Mouse (Mus musculus) CH12.LX (cell line): ENCODE measurements at regions not wholly inside any gene's neighbourhood (a gene's known extent, or its start where the extent isn't known, plus 50 kb on each side); places are given as distances from the start of the nearest gene placed in this dataset.

ENCODE experiments used
- CTCF ChIP-seq, 2 experiments: IDR thresholded peaks in 1 of 2; conservative IDR thresholded peaks in 1 of 2; 2 replicates each; pipeline ENCODE4 v1.5.1; 2011 to 2012; ENCODE audit warnings: low read depth in 2 of 2, low read length in 2 of 2, improper control_type of control experiment in 1 of 2, inconsistent platforms in 1 of 2, mild to moderate bottlenecking in 1 of 2, moderate library complexity in 1 of 2
- EP300 ChIP-seq: IDR thresholded peaks from 2 replicates; pipeline ENCODE4 v1.6.1; 2011; ENCODE audit warnings: low read length, improper control_type of control experiment
- JUND ChIP-seq: conservative IDR thresholded peaks from 2 replicates; pipeline ENCODE4 v1.6.1; 2011; ENCODE audit warnings: low read depth, low read length, improper control_type of control experiment
- POLR2A ChIP-seq: IDR thresholded peaks from 2 replicates; pipeline ENCODE4 v1.6.1; 2011; ENCODE audit warnings: low read depth, mild to moderate bottlenecking, improper control_type of control experiment, low read length
- ZMIZ1 ChIP-seq: IDR thresholded peaks from 2 replicates; pipeline ENCODE4 v1.6.1; 2012; ENCODE audit warnings: low read depth, mild to moderate bottlenecking, inconsistent platforms, low read length, improper control_type of control experiment

DNA sequence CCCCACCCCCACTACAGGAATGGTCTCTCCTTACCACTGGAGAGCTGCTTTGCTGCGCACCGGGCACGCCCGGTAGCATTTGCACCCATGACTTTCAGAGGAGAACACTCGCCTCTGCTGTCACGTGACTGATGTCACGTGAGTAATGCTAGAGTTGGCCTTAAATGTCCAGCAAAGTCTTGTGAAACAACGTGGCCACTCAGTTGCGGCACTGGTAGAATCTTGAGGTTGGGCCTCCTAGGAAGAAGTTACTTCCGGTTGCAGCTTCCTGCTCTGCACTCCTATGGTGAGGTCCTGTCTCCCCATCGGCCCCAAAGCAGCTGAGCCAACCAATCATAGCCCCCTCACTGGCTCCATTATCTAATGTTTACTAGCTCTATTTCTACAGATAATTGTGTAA lies 62.7 kb upstream of the Atrnl1 start:
- TF ChIP-seq EP300, result no peak
- no peak for TF ChIP-seq CTCF (conservative IDR thresholded peaks at IDR 0.05 in 1 of 2, IDR thresholded peaks at IDR 0.05 in 1 of 2; ENCODE audit: low read depth in 2 of 2, low read length in 2 of 2)
- TF ChIP-seq POLR2A, result no peak
- TF ChIP-seq ZMIZ1, result no peak
- no peak for TF ChIP-seq JUND
